Mouse (Mus musculus) yolk sac, embryonic 10.5 days (tissue): ENCODE measurements around the gene Fau.

Experiments
- DNase-seq: peaks from one replicate; pipeline ENCODE4 v3.0.0-alpha.2; 2017; ENCODE audit warnings: low spot score

Fau gene

GRCm38 (mm10) chr19:6045366-6046293 lies 12.0 kb upstream of the Fau start:
- DNase-seq, result no peak

DNA sequence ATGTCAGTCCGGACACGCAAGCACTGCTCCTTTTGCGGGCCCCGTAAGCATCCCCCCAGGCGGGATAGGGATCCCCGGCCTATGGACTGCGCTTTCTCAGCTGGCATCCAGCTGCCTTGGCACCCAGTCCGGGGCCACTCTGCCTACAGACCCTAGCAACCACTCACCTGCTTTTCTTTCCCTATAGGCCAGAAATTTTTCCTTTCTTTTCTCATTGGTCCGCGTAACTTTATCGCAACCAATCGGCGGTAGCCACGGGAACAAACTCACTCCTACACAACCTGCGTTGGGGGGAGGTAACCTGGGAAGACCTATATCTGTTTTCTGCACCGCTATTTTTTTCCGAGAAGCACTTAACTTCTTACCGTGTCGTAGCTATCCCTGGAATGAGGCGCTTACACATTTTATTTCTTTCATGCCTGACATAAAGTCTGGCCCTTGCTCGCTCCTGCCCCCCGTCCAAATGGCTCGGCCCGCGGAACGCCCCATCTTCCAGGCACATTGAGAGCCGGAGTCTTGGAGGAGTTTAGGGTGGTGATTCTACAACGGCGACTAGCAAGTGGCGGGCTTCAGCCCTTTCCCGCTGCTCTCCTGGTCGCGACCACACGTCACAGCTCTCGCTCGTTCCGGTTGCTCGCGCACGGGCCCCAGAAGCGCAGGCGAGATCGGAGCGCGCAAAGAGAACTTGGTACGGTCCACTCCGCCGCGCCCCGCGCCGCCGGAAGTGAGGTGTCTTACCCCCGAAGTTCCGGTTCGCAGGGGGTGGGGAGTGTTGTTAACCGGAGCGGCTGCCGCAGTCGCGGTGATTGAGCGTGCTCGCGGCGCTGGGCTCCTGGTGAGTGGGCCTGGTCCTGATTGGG lies 11.1 kb upstream of the Fau start, which contains the start of gene Syvn1:
Gene Syvn1 (plus strand): TSS at position 283 of the 860 bp plus-strand sequence.
- DNase-seq, result peak; percentile 95

- DNase-seq, result no peak
Observed at GRCm38 (mm10) chr19:6047154-6047898, 10.3 kb upstream of the Fau start.

DNA sequence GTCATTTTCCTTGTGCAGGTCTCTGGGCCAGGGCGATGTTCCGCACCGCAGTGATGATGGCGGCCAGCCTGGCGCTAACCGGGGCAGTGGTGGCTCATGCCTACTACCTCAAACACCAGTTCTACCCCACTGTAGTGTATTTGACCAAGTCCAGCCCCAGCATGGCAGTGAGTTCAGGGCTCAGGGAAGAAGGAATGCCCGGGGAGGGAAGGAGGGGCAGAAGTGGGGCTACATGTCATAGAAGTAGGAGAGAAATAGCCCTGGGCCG lies 9.8 kb upstream of the Fau start:
- no peak for DNase-seq

GRCm38 (mm10) chr19:6048681-6049410 lies 8.8 kb upstream of the Fau start:
- no peak for DNase-seq

DNA sequence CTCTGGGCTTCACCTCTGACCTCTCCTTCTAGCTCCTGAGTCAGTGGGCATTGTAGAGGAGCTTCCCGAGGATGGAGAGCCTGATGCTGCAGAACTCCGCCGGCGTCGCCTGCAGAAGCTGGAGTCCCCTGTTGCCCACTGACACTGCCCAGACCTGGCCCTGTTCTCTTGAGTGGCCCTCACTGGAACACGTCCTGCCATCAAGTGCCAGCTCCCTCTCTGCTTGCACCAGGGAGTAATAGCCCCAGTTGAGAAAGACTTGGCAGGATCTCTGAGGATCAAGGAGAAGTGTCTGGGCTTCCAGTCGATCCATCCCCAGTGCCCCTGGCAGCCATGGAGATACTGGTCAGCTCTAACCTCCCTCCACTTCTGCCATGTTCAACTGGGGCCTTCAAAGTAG lies 5.1 kb upstream of the Fau start:
- no peak for DNase-seq

DNA sequence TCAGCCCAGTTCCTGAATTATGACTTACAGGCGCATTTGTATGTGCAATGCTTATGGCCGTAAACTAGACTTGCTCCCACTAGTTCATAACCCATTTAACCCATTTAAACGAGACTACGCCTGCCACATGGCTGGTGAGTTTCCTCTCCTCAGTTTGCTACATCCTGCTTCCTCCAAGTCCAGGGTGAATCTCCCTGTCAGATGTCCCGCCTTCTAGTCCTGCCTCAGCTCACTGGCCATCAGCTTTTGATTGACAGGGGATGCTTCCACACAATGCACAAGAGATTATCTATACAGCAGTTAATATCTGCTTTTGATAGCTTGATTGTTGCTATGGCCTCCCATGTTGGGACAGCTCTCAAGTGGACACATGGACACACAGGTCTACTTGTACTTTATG lies 3.3 kb upstream of the Fau start:
- no peak for DNase-seq

DNA sequence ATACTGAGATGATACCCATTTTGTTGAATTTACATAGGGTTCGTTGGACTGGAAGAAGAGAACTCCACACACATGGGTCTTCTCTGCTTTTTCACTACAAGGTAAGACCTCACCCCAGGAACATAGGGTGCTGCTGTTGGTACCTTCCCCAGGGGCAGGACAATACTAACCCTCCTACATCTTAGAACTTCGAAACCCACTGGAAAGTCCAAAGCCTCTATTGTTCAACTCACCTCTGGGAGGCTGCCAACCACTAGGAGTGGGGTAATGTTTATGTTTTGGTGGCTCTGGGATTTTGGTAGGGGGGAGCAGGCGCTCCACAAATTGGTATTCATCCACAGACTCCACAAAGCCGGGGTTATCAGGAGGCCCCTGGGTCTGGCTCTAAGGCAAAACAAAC lies 948 bp upstream of the Fau start:
- no peak for DNase-seq

- no peak for DNase-seq
Observed at GRCm38 (mm10) chr19:6058513-6058912, 869 bp downstream of the Fau start.

GRCm38 (mm10) chr19:6058966-6059365 lies 1.3 kb downstream of the Fau start:
- DNase-seq, result peak; percentile 57

- peak; percentile 92 for DNase-seq
Observed at GRCm38 (mm10) chr19:6061021-6061533, 3.4 kb downstream of the Fau start, which contains the start of gene Znhit2. Gene Znhit2 (plus strand): TSS chr19:6061192.

DNA sequence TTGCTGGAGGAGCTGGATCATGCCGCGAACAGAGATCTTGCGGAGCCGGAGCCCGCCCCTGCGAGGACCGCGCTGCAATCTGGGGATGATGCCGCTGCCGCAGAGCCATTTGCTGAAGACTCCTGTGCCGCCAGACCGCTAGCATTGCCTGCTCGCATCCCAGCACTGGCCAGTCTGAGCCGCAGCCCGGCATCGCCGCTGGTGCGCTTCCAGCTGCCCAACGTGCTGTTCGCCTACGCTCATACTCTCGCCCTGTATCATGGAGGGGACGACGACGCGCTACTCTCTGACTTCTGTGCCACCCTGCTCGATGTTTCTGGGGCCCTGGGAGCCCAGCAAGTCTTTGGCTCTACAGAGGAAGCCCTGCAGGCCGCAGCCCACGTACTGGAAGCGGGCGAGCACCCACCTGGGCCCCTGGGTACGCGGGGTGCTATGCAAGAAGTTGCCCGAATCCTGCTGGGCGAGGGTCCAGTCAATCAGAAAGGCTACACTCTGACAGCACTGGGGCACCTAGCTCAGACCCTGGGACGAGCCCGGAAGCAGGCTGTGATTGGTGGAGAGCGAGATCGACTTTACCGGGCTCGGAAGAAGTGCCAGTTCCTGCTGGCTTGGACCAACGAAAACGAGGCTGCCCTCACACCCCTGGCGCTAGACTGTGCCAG lies 4.1 kb downstream of the Fau start:
- DNase-seq, result peak; percentile 51

DNA sequence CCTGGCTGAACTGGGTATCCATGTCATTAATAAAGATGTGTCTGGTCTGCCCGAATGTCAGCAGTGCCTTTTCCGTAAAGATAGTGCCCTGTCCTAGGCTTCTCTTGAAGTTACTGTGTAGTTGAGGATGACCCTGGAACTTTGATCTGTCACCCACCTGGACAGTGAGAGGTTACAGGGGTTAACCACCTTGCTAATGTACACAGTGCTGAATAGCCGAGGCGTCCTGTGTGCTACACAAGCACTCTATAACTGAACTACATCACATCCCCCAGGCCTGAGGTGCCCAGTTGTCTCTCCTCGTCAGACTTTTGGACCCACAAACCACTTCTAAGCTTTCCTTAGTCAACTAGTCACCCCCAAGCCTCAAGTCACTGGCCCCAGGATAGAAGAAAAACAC lies 4.8 kb downstream of the Fau start:
- DNase-seq, result peak; percentile 71

GRCm38 (mm10) chr19:6063081-6063480 lies 5.4 kb downstream of the Fau start:
- DNase-seq, result no peak

DNA sequence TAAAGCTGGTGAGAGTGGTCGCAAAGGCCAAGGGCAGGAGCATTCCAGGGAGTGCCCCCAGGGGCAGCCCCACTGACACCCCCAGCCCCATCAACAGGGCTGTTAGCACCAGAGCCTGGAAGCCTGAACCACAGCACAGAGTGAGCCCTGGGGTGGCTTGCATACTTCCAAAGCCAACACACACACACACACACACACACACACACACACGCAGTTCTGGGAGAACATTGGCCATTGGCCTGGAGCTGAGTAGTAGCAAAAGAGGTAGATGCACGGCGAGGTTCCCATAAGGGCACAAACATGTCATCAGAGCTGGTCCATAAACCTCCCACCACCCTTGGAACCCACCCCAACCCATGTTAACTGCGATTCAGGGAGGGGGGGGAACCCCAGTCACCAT lies 8.9 kb downstream of the Fau start:
- no peak for DNase-seq

GRCm38 (mm10) chr19:6067011-6067723 lies 9.5 kb downstream of the Fau start:
- DNase-seq, result peak; percentile 83

- DNase-seq, result peak; percentile 93
Observed at GRCm38 (mm10) chr19:6067724-6068415, 10.2 kb downstream of the Fau start, which contains the start of gene Tm7sf2. Gene Tm7sf2 (minus strand): TSS chr19:6068373.

DNA sequence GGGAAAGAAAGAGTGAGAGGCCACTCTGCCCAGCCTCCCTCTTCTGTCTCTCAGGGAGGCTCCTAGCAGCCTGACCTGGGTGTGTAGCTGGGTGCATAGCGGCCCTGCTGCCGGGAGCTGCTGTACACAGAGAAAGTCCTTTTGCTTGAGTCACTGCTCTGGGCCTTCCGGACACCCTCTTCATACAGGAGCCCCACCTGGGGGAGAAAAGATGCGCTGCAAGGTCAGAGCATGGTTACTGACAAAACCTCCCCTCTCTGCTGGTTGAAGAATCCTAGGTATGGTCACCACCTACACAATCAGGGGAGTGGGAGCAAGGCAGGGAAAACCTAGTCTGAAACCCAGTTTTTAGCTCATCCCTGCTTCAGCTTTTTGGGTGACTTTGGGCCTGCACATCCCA lies 11.3 kb downstream of the Fau start:
- no peak for DNase-seq

DNA sequence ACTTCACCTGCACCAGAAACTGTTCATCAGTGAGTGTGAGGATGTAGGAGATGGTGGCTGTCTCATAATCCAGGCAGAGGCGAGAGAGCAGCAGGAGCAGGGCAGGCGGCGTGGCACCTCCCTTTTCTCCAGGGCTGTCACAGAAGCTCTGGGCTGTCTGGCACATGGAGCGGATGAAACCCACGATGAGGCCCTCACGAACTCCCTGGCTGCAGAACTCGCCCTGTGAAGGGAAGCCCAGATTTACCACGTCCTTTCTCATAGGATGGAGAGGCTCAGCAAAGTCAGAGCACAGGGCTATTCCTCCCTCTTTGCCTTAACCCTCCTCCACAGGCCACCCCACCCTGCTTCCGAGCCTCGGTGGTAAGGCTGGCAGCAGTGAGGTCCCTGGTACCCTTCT lies 12.2 kb downstream of the Fau start:
- no peak for DNase-seq
